Mouse (Mus musculus) activated CD4-positive, CD25-positive, alpha-beta regulatory T cell, adult 4 months (primary cell): ENCODE data around the gene Top2b. TPM values are rescaled to one million over a fixed set of nuclear protein-coding genes. Genes with fewer than 3 reads are reported as not detected.
A peak's percentile ranks its signal among the peaks of the same experiment; 100 is the strongest.

ENCODE experiments used
- ATAC-seq: one replicate; pipeline ENCODE4 v1.8.0; 2017
- polyA plus RNA-seq, 2 experiments: library from polyadenylated mRNA; unstranded; fragments of 100-300 nt; shearing (Covaris generic); gene quantifications; one replicate each; pipeline ENCODE4 v1.2.1; 2017

Gene Top2b
- 10 to 100 TPM; 60.6 to 86.4 TPM for polyA plus RNA-seq

DNA sequence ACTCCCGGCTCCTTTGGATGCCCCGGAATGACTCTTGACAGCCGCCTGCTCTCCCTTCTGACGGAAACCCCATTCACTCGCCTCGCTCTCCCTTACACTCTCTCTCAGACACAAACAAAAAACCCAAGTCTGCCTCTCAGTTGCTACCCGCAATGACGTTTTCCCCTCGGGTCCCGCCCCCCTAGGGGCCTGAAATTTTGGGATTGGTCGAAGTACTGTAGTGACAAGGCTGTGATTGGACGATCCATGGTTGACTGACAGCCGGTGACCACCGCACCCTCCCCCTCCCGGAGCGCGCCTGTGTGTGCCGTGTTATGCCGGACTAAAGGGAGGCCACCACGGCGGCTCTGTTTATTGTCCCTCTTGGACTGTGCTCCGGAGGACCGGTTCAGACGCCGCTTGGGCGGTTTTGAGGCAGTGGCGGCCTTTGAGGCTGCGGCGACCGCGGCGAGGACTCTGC lies at the start of gene Top2b:
Top2b (plus strand) TSS at position 302 of the 460 bp plus-strand sequence.
- ATAC-seq, result peak; percentile 95

DNA sequence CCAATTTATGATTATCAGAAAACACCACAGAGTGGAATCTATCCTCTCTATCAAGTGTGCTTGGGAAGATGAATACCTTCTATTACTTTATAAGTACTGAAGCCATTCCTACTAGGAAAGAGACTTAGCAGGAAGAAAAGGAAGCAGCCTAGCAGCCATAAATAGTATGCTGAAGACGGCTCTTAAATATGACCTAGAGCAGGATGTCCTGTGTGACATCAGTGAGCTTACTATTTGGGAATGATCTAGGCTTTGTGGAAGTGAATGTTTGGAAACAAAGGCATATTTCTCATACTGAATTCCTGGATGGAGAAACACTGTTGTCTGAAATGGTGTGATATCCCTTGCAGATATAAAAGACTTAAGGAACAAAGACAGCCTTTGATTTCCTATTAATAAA lies 48.3 kb upstream of the Top2b start:
- ATAC-seq, result no peak

DNA sequence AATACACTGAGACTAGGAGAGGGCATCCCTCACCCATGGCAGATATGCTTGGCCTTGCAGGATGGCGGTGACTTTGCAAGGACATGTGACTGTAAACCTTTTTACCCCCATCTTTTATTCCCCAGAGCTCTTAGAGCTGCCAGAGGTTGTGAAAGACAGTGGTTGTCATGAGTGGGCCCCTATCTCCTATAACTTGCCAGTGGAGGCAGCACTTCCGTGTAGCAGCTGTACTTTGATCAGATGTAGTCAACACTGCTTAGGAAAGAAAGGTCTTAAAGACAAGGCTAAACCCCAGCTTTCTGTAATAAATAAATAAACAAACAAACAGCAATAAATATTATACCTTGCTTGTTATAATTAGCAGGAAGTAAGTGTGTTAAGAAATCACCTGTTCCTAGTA lies 45.2 kb upstream of the Top2b start:
- ATAC-seq, result no peak

DNA sequence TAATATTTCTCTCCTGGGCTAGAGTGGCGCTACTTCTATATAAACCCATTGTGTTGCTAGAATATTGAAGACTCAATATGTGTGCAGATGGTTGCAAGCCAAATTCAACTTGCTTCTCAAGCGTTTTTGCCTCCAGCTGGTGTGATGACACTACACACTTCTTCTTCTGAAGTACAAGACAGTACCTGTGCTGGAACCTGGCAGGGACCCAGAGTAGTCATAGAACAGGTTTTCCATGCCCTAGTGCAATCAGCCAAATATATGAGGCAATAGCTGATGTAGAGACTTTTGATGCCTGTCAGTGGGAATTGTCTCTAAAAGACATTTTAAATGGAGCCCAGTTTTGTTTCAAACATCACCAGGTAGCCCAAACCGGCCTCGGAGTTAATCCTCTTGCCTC lies 40.6 kb upstream of the Top2b start:
- ATAC-seq, result no peak

DNA sequence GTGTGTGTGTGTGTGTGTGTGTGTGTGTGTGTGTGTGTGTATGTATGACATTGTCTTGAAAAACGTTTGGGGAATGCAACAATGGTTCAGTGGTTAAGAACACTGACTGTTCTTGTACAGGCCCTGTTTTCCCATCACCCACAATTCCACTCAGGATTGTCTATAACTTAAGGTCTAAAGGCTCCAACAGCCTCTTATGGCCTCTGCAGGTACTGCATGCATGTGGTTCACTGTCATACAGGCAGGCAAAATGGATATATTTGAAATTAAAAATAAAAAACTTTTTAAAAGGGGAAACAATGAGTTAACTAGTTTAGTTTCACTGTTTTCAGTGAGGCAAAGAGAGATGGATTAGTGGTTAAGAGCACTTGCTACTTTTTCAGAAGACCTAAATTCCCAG lies 39.8 kb upstream of the Top2b start:
- ATAC-seq, result no peak

DNA sequence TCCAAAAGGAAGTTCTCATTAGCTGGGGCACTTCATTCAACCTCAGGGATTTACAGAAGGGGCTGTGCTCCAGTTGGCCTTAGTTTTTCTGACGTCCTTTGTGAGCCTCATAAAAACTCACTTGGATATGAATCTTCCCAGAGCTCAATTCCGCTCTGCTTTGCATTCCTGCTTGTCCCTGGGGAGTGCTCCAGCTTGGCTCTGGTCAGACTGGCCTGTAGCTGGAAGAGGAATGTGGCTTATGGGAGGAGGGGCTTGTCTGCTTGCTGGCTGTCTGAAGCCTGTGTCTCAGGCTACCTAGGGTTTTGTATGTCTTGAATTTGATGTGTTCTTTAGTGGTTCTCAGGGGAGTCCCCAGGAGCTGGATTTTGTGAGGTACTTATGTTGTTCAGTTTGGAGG lies 36.4 kb upstream of the Top2b start:
- no peak for ATAC-seq

DNA sequence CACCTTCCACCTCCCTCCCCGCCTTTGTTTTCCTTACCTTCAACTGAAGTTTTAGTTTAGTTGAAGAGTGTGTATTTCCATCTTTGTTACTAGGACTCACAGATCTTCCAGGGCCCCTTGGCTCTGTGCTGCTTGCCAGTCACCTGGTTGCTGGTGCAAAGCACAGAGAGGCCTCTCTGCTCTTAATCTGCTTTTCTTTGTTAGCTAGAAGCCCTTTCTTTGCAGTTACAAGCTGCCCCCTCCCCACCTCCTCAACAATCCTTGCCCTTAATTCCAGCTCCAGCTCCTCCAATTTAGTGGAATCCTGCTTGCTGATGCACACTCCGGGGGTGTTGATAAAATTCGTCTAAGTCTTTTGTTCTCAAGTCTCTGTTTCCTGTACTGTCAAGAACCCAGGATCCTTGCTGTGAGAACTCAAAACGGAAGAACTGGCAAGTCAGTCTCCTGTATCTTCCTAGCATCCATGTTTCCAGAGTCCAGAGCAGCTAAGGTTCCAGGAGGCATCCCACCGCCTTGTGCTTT lies 36.0 kb upstream of the Top2b start:
- ATAC-seq, result no peak

DNA sequence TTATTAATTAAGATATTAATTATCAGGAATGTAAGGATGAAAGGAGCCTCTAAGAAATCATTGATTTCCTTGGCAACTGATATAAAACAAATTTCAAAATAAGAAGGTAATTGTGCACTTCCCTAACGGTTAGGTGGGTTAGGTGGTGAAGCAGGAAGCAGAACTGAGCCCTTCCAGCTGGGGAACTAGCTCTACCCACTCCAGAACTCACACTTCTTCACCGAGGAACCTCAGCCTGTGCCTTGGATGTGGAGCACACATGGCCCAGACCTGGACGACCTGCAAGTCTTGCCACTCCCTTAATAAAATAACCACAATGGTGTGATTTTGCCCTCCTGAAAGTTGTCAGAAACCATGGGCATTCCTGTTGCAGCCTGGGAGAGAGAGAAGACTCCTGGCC lies 35.2 kb upstream of the Top2b start:
- ATAC-seq, result no peak

DNA sequence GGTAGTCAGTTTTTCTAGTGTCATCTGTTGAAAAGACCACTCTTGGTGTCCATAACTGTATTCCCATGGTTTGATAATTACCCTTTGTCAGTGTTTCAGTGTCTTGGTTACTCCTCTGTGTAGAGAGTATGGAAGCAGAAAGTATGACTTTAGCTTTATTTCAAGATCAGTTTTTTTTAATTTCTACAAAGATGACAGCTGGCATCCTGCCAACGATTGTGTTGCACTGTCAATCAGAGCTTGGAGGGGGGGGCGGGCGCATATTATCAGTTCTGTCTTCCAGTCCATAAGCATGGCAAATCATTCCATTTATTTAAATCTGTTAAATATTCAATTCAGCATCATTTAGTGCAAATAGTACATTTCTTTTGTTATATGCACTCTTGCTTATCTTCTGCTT lies 30.7 kb upstream of the Top2b start:
- ATAC-seq, result no peak

DNA sequence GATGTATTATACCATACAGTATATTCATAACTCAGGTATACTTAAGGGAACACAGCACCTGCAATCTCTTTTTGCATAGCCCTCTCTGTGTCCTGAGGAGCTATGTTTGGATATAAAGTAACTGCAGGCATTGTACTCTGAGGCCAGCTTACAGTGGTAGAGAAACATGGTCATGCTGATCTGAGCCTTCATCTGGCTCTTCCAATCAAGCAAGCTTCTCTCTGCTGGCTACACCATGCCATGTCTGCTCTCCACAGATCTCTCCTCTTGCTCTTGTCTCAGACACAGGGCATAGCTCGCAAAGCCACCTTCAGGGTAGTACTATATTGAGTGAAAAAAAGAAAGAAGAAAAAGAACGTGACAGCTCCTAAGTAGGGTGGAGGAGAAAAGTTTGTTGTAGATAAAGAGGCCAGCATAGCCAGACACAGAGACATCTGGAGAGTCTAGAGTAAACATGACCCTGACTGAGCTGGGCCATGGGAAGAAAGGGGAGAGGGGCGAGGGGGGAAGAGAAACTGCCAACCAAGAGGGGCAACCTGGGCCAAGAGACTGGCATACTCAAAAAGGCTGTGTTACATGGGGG lies 29.1 kb upstream of the Top2b start:
- no peak for ATAC-seq

DNA sequence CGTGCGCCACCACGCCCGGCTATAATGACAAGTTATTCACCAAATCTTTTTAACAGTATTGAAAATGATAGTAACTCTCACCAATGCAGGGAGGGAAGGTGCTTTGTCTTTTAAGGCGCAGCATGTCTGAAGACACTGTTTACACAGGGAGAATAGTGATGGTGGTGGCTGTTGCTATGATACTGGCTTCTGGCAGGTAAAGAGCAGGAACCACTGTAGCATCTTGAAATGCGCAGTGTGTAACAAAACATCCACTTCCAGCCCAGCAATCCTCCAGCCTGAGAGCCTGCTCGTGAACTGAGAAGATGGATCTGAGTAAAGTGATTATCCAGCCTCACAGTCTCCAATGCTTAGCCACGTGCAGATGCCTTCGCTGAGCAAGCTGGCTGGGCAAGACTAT lies 17.5 kb upstream of the Top2b start:
- ATAC-seq, result no peak

DNA sequence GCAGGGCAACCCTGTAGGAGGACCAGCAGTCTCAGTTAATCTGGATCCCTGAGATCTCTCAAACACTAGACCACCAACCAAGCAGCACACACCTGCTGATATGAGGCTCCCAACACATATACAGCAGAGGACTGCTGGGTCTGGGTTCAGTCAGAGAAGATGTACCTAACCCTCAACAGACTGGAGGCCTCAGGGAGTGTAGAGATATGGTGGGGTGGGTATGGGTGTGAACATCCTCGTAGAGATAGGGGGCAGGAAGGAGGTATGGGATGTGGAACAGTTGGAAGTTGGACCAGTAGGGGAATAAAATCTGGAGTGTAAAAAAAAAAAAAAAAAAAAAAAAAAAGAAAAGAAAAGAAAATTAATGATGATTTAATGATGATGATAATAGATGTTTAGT lies 5.3 kb upstream of the Top2b start:
- ATAC-seq, result no peak

DNA sequence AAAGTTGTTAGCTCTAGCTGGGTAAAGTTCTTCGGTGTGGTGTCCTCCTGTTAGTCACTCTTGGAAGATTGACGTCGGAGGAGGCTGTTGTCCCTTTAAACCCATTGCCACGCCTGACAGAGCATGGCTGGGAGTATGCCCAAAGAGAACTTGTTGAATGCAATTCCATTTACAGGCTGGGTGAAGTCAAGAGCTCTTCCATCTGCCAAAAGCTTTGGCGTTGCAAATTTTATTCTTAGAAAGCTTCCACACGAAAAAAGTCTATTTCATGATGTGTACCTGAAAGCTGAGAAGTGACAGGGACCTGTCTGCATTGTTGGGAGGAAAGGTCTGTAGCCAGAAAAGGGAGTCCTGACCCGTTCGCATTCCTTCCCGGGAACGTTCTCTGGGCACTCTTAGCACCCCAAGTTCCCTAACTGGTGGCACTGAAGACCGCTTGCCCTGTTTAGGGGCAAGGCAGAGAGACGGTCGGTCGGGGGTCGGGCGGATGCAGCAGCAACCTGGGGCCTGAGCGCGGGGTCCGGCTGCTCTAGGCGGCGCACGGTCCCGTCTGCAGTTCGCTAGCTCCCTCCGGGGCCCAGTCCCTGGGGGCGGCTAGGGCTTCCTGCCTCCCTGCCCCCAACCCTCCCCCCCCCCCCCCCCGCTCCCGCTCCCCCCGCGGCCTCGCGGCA lies 683 bp upstream of the Top2b start:
- ATAC-seq, result peak; percentile 10

DNA sequence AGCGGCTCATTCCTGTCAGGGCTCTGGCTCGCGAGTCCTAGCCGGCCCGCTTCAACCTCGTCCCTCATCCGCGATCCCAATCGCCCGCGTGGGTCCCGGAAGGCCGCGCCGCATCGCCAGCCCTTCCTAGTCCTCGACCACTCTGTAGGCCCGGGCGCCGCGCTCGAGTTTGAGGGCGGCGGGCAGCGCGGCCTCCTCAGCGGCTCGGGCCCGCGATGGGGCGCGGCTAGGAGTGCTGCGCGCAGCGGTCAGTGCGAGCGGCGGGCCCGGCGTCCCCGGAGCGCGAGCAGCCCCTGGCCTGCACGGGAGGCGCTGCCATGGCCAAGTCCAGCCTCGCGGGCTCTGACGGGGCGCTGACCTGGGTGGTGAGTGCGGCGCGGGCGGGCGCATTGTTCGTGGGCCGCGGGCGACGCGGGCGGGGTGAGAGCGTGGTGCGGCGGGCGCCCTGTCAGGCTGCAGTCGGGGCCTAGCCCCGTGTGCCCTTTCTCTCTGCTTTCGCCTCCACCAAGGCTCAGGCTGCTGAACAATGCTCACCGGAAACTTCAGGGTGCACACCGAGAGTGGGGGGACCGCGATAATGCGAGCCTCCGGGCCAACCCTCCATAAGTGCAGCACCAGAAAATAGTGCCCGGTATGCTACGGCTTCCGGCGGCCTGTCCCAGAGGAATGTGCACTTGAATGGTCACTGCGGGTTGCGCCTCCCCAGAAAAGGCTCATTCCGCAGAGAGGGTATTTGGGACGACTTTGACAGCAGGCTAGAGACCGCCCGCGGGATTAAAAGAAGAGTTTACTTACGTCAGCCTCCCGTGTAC lies 589 bp downstream of the Top2b start:
- ATAC-seq, result peak; percentile 32

DNA sequence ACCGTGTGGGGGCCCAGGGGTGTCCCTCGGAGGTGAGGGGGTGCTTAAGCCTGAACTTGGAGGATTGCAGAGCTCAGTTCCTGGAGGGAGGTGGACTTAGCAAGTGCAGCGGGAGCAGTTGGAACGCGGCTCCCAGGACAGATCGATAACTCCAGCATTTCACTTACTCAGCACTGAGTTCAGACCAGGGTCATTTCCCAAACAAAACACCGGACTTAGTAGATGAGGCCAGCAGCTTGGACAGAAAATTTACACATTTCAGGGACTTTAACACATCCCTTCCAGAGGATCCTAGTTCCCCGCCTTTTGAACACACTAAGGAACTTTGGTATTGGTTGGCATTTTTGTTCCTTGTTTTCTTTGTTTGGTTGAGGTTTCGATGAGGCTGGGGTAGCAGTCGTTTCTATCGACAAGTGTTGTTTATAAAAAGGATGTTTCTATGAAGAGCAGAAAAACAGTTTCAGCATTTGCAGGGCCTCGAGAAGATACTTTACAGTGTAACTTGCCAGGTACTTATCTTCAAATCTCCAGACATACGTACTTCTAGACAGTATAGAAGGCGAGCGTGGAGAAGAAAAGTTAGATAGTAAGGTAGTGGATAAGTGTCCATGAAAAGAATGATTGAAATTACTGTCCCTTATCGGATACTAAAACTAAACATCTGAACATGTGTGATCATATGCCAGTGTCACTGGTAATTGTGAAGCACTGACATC lies 1.4 kb downstream of the Top2b start:
- no peak for ATAC-seq

DNA sequence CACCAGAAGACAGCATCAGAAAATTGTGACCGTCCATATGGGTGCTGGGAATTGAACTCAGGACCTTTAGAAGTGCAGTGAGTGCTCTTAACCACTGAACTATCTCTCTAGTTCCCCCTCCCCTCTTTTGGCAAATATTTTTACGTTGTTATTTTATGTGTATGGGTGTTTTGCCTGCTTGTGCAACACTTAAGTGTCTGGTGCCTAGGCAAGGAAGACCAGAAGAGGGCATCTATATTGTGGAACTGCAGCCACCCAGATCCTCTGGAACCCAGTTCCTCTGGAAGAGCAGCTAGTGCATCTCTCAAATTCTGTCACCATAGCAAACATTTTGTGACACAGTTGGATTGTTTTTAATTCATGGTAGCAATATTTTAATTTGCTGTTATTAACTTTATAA lies 2.0 kb downstream of the Top2b start:
- ATAC-seq, result no peak

DNA sequence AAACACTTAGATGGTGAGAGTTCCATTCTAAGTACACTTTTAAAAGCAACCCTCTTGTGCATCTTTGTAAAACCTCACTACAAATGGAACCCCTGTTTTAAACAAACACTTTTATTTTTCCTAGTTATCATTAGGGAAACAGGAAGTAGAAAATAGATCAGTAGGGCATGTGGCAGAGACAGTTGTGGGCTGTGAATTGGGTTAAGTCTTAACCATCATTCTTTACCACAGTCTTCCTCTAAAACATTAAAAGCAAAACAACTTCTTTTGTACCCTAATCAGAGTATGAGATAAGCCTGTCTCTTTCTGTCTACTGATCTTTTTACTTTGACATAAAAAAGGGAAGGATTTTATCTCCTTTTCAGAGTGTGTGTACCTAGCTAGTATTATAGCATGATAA lies 7.8 kb downstream of the Top2b start:
- peak; percentile 75 for ATAC-seq

DNA sequence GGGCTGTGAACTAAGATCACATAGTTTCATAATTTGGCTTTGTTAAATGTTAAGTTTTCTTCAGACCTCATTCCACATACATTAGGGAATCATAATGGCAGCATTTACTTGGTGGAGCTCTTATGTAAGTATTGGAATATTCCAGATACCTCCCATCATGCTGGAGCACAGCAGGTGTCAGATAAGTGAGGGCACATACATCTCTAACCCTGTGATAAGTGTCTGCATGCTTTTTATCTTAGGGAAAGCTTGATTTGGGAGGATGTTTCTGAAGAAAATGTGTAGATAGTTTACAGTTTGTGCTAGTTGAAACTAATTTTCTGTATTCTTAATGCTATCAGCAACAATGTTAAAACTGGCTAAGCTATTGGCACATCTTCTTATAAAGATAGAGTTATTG lies 8.2 kb downstream of the Top2b start:
- ATAC-seq, result no peak

DNA sequence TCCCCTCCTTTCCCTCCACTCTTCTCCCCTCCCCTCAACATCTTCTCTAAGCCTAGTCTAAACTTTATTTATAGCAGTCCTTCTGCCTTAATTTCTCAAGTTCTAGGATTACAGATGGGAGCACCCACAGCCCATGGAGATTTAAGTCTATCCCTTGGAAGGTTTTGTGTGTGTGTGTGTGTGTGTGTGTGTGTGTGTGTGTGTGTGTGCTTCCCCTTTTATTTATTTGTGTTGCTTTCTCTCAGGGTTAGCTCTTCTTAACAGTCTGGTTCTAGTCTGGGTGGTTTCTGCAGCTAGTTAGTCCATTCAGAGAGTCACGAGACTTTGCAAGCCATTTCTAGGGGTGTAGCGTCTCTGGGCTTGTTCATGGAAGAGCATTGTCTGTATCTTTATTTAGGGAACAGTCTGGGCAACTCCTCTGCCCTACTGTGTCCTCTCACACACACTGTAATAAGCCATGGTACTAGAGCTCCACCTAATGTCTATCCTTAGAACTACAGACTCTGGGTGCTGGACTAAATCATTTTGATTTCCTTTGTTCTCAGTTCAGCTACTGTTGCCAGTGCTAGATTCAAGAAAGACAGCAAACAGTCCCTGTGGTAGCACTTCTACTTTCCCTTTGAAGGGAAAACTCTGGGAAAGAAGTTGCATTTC lies 15.1 kb downstream of the Top2b start:
- ATAC-seq, result peak; percentile 93

DNA sequence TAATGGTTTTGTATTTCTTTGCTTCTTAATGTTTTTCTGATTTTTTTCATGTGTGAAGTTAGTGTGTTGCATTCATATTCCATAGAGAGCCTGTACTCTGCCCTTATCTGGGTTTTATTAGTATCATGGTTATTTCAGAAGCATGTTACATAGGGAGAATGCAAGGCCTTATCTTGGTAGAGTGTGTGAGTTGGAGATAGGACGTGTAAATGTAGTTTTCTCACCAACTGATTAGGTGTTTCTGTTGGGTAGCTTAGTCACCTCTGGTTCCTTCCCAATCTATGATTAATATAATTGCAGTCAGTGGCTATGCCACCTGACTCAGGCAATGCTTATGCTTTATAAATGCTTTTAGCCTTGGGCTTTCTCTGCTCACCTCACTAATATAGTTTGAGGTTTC lies 19.8 kb downstream of the Top2b start:
- no peak for ATAC-seq

DNA sequence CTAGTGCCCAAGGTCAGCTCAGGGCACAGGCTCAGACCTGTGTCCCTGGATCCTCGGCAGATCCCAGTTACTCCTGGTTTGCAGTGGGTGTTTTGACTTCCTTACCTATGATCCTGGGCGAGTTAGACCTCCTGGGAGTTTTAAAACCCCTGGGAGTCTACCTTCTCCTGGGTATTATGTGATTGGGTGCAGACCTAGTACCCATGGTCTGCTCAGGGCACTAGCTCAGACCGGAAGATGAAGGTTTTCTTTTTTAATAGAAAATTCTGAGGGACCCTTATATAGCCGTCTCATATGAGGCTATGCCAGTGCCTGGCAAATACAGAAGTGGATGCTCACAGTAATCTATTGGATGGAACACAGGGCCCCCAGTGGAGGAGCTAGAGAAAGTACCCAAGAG lies 40.2 kb downstream of the Top2b start:
- ATAC-seq, result no peak

DNA sequence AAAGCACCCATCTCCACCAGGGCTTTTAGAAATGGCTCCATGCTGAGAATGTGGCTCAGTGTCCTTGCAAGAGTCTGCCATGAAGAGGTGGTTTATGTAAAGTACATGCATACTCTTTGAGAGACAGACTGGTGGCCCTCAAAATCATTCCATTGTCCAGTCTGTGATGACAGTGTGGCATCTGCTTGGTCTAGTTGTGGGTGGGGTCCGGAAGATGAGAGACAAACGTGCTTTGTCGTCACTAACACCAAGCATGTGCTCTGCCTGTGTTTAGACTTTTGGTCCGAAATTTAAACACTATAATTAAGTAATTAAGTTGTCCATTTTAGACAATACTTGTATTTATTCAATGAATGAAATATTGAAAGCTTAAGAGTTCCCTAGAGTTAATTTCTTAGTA lies 49.2 kb downstream of the Top2b start:
- no peak for ATAC-seq

DNA sequence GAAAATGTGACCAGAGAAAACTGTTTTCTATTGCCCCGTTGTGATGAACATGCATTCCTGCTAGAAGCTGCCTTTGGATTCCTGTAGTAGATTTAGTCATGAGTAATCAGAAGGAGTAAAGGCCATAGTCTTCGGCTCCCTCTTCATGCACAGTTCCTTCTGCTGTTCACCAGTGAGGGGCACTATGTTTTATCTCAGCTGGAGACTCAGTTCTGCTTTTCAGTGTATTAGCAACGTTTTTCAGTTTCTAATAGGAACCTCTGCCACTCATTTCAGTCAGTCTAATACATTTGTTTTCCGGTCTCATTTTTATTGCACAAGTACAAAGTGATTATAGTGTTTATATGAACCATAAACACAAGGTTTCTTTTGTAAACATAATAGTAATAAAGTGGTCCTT lies 62.6 kb downstream of the Top2b start:
- no peak for ATAC-seq
